Mouse (Mus musculus) midbrain, postnatal 0 days (tissue): Measurements from ENCODE around the gene Appl2. TPM values are rescaled to one million over a fixed set of nuclear protein-coding genes. Genes with fewer than 3 reads are reported as not detected.
A peak's percentile ranks its signal among the peaks of the same experiment; 100 is the strongest.

Experiments
- ATAC-seq: fragments of 200-750 bp; cut with Nextera tagmentation; 2 replicates; pipeline ENCODE4 v1.8.0; 2017; ENCODE audit warnings: moderate number of reproducible peaks, mild to moderate bottlenecking, moderate TSS enrichment, moderate library complexity; ENCODE audit not compliant: low FRiP score
- DNase-seq: peaks from one replicate; pipeline ENCODE4 v3.0.0-alpha.2; 2015; ENCODE audit warnings: low spot score
- H3K27ac ChIP-seq: fragments of 300-500 bp; sonication (generic); 2 replicates; pipeline ENCODE4 v1.5.1; 2014; ENCODE audit warnings: low read depth, mild to moderate bottlenecking, low read length, mixed read lengths
- H3K27me3 ChIP-seq: fragments of 300-500 bp; sonication (generic); 2 replicates; pipeline ENCODE4 v1.6.1; 2014; ENCODE audit warnings: low read length, control low read depth, mixed read lengths; ENCODE audit not compliant: insufficient read depth
- H3K36me3 ChIP-seq: fragments of 300-500 bp; sonication (generic); 2 replicates; pipeline ENCODE4 v1.6.1; 2014; ENCODE audit warnings: low read length, control low read depth, mixed read lengths; ENCODE audit not compliant: insufficient read depth
- H3K4me1 ChIP-seq: fragments of 300-500 bp; sonication (generic); 2 replicates; pipeline ENCODE4 v1.6.1; 2014; ENCODE audit warnings: mild to moderate bottlenecking, control low read depth, antibody characterized with exemption, low read length, mixed read lengths; ENCODE audit not compliant: insufficient read depth
- H3K4me2 ChIP-seq: fragments of 300-500 bp; sonication (generic); 2 replicates; pipeline ENCODE4 v1.6.1; 2014; ENCODE audit warnings: low read depth, mild to moderate bottlenecking, low read length, mixed read lengths; ENCODE audit not compliant: poor library complexity, severe bottlenecking
- H3K4me3 ChIP-seq: fragments of 300-500 bp; sonication (generic); 2 replicates; pipeline ENCODE4 v1.5.1; 2014; ENCODE audit warnings: low read depth, mild to moderate bottlenecking, low read length, moderate library complexity
- H3K9ac ChIP-seq: fragments of 300-500 bp; sonication (generic); replicated peaks from 2 replicates; pipeline ENCODE4 v1.6.1; 2014; ENCODE audit warnings: mild to moderate bottlenecking, low read length, moderate library complexity, mixed read lengths; ENCODE audit not compliant: poor library complexity, severe bottlenecking
- H3K9me3 ChIP-seq: fragments of 300-500 bp; sonication (generic); 2 replicates; pipeline ENCODE4 v1.6.1; 2016; ENCODE audit warnings: low read length, control low read depth
- CTCF ChIP-seq: IDR thresholded peaks from 2 replicates; pipeline ENCODE4 v1.5.1; 2016; ENCODE audit warnings: antibody characterized with exemption, mild to moderate bottlenecking
- WGBS: fragments of 180-500 bp; shearing (Covaris S2); extraction: QIAGEN DNeasy Blood & Tissue Kit; methylation state at CpG from one replicate; pipeline ENCODE4 v1.1.7; 2014; 5-methylcytosine and 5-hydroxymethylcytosine counted together
- polyA plus RNA-seq: library from polyadenylated mRNA; unstranded; fragments of >200 nt; fragmentation: Nextera tagmentation; extraction: Ambion mirVana; gene quantifications from 2 replicates; pipeline ENCODE4 v1.2.1, GENCODE M21; 2015
- total RNA-seq: library from RNA; depleted of rRNA; stranded (reverse); fragments of >200 nt; gene quantifications from 2 replicates; pipeline ENCODE4 v1.2.3, GENCODE M21; 2014

Gene Appl2
- total and polyA plus RNA-seq, 2 experiments from 2014 or later: 40.7 to 54.5 TPM

DNA sequence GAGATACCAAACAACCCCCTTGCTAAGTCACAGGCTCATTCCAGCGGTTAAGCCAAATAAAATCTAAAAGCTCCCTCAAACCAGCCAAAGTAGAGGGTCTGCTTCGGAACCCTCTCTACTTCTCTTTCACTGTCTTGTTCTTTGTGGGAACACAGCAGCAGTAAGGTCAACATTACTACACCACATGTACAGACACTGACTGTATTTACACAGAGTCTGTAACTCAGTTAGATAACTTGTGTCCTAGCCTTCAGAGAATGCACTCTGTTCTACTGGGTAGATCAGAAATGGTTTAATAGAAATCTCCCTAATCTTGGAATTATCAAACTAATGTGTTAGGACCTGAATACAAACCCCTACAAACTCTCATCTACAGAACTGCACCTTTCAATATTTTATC is 12.3 kb downstream of the Appl2 start:
- 0 out of 2 replicates have a peak overlapping the region, but pooled peaks have one; percentile 3 for H3K4me2 ChIP-seq
- no peaks in the 10 kb centered on the region for H3K9me3 ChIP-seq
- H3K4me3 ChIP-seq: no peak overlapping the region
- no peak for TF ChIP-seq CTCF
- H3K27ac ChIP-seq: no peak overlapping the region
- no peaks in the 10 kb centered on the region for H3K4me1 ChIP-seq
- H3K36me3 ChIP-seq: peaks cover 16% of the 10 kb centered on the region
- no peaks in the 10 kb centered on the region for H3K27me3 ChIP-seq
- no peak overlapping the region for H3K9ac ChIP-seq
- ATAC-seq: no peak
- no peak for DNase-seq
- 88% methylated on average over 2 of the region's 2 CpGs for WGBS

DNA sequence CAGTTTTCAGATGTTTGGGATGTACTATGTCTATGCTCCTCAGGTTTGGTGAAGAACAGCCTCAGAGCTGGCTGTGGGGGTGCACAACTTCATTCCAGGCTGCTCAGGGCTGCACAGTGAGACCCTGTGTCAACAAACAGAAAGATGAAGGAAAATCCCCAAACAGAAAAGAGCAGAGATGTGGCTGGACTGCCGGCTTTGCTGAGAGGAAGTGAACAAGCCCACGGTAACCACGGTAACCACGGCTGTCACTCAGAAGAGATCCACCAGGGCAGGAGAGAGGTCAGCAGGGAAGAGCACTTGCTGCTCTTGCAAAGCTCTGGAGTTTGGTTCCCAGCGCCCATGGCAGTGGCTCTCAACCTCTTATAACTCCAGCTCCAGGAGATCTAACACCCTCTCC is 14.1 kb downstream of the Appl2 start:
- ATAC-seq (0 out of 2 replicates have a peak, but pooled peaks have one; percentile 24), DNase-seq (peak; percentile 59)
- Histone ChIP-seq H3K9ac (no peak overlapping the region), H3K27ac (no peak overlapping the region), H3K9me3 (no peaks in the 10 kb centered on the region), H3K4me2 (no peak overlapping the region), H3K27me3 (no peaks in the 10 kb centered on the region), H3K4me1 (no peaks in the 10 kb centered on the region), H3K4me3 (no peak overlapping the region), H3K36me3 (peaks cover 13% of the 10 kb centered on the region; the same call in 1 of the 2 replicates)
- TF ChIP-seq CTCF: no peak
- WGBS: 19% methylated on average over 5 of the region's 5 CpGs

DNA sequence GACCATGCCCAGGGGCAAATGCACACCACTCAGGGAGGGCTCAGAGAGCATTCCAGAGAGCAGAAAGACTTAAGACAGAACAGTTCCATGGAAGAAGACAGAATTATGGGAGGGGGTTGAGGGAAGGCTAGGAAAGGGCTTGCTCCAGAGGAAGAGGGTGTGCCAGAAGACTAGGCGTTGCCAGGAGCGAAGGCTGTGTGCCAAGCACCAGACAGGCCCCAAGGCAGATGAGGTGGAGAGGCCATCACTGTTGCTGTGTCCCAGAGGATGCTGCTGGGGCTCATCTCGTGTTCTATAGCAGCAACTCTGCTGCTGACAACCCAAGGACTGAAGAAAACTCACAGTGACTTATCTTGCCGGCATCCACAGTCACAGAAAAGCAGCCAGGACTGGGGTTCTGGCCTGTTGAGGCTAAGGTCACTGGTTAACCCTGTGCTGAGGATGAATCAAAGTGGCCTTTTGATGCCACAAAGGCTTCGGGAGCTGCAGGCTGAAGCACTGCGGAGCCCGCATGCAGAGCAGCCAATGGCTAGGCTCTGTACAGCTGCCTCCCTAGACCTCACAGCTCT is 15.6 kb downstream of the Appl2 start:
- H3K36me3 ChIP-seq: peaks cover 14% of the 10 kb centered on the region; the same call in 1 of the 2 replicates

DNA sequence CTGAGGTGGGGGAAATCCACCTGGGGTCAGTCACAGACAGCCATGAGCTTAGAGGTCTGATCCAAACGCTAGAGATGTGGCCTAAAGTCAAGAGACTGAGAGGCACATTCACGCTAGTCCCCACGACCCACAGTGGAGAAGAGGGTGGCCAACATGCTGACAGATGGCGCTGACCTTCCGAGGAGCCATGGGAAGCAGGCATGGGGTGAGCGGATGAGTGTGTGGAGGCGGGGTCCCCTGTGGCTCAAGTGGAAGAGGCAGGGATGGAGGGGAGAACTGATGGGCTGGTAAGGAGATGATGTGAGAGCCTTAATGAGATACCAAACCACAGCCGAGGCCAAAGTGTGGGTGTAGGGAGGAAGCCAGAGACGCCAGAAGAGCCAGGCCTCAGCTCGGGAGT is 16.8 kb downstream of the Appl2 start:
- no peak overlapping the region for H3K9ac ChIP-seq
- no peak overlapping the region for H3K4me3 ChIP-seq
- TF ChIP-seq CTCF: no peak
- no peaks in the 10 kb centered on the region for H3K27me3 ChIP-seq
- ATAC-seq (no peak), DNase-seq (no peak)
- peaks cover 18% of the 10 kb centered on the region for H3K36me3 ChIP-seq
- H3K27ac ChIP-seq: no peak overlapping the region
- no peaks in the 10 kb centered on the region for H3K4me1 ChIP-seq
- no peaks in the 10 kb centered on the region for H3K9me3 ChIP-seq
- 91% methylated on average over 10 of the region's 10 CpGs for WGBS
- no peak overlapping the region for H3K4me2 ChIP-seq

More for the DNA sequence above, 15.6 kb downstream of the Appl2 start:
- H3K4me2 ChIP-seq: no peak overlapping the region
- 68% methylated on average over 7 of the region's 7 CpGs for WGBS
- TF ChIP-seq CTCF: no peak
- no peaks in the 10 kb centered on the region for H3K27me3 ChIP-seq
- no peak for ATAC-seq
- H3K4me3 ChIP-seq: no peak overlapping the region
- no peaks in the 10 kb centered on the region for H3K4me1 ChIP-seq
- no peak for DNase-seq
- H3K9me3 ChIP-seq: no peaks in the 10 kb centered on the region
- H3K27ac ChIP-seq: no peak overlapping the region
- H3K9ac ChIP-seq: no peak overlapping the region

DNA sequence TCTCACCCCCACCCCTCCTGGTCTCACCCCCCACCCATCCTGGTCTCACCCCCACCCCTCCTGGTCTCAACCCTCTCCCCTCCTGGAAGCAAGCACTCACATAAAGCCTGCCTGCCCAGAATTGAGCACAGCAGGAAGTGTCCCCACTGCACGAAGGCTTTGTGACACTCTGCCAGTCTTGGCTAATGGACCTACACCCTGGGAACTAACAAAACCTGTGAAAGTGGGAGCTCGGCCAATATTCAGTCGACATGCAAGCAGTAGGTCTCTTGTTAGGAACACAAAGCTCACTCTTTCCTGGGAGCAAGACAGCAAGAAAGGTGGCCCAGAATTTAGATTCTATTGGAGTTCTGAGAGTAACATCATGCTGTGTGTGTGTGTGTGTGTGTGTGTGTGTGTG is 17.6 kb downstream of the Appl2 start:
- 56% methylated on average over 3 of the region's 3 CpGs for WGBS
- no peaks in the 10 kb centered on the region for H3K4me1 ChIP-seq
- no peaks in the 10 kb centered on the region for H3K27me3 ChIP-seq
- no peak overlapping the region for H3K27ac ChIP-seq
- no peak overlapping the region for H3K4me3 ChIP-seq
- DNase-seq: peak; percentile 90
- H3K36me3 ChIP-seq: peaks cover 19% of the 10 kb centered on the region
- no peaks in the 10 kb centered on the region for H3K9me3 ChIP-seq
- H3K4me2 ChIP-seq: no peak overlapping the region
- TF ChIP-seq CTCF: no peak
- peak; percentile 67 for ATAC-seq
- no peak overlapping the region for H3K9ac ChIP-seq

DNA sequence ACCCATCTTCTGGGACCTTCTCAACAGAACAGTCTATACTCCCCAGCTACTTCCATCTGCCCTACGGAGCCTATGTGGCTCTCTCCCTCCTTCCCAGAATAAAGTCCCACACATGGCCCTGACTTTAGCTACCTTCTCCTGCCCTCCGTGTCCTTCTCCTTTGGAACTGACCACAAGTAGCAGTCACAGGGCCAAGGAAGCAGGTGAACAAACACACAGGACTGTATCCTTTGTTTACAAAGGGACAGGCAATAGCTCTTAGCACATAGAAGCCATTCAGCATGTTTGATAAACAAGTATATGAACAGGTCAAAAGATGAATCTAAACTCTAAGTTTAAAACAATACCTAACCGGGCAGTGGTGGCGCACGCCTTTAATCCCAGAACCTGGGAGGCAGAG is 18.7 kb downstream of the Appl2 start:
- TF ChIP-seq CTCF: no peak

More for the DNA sequence above, 18.7 kb downstream of the Appl2 start:
- no peak for DNase-seq
- Histone ChIP-seq H3K27ac (no peak overlapping the region), H3K4me1 (no peaks in the 10 kb centered on the region), H3K4me3 (no peak overlapping the region), H3K9ac (no peak overlapping the region), H3K36me3 (peaks cover 26% of the 10 kb centered on the region), H3K4me2 (no peak overlapping the region), H3K27me3 (no peaks in the 10 kb centered on the region), H3K9me3 (no peaks in the 10 kb centered on the region)
- ATAC-seq: no peak
- 97% methylated on average over 5 of the region's 5 CpGs for WGBS
